Mouse (Mus musculus) midbrain, postnatal 0 days (tissue): ENCODE data around the gene Frat2. TPM values are rescaled to one million over a fixed set of nuclear protein-coding genes. Genes with fewer than 3 reads are reported as not detected.
"Not testable (repeated sequence)": the region's sequence is repeated elsewhere in the genome, so short reads cannot be mapped to it uniquely, and the experiment has no call there.

ENCODE experiments used
- ATAC-seq: fragments of 200-750 bp; cut with Nextera tagmentation; 2 replicates; pipeline ENCODE4 v1.8.0; 2017; ENCODE audit warnings: moderate number of reproducible peaks, mild to moderate bottlenecking, moderate TSS enrichment, moderate library complexity; ENCODE audit not compliant: low FRiP score
- DNase-seq: peaks from one replicate; pipeline ENCODE4 v3.0.0-alpha.2; 2015; ENCODE audit warnings: low spot score
- H3K27ac ChIP-seq: fragments of 300-500 bp; sonication (generic); 2 replicates; pipeline ENCODE4 v1.5.1; 2014; ENCODE audit warnings: low read depth, mild to moderate bottlenecking, low read length, mixed read lengths
- H3K27me3 ChIP-seq: fragments of 300-500 bp; sonication (generic); 2 replicates; pipeline ENCODE4 v1.6.1; 2014; ENCODE audit warnings: low read length, control low read depth, mixed read lengths; ENCODE audit not compliant: insufficient read depth
- H3K36me3 ChIP-seq: fragments of 300-500 bp; sonication (generic); 2 replicates; pipeline ENCODE4 v1.6.1; 2014; ENCODE audit warnings: low read length, control low read depth, mixed read lengths; ENCODE audit not compliant: insufficient read depth
- H3K4me1 ChIP-seq: fragments of 300-500 bp; sonication (generic); 2 replicates; pipeline ENCODE4 v1.6.1; 2014; ENCODE audit warnings: mild to moderate bottlenecking, control low read depth, antibody characterized with exemption, low read length, mixed read lengths; ENCODE audit not compliant: insufficient read depth
- H3K4me2 ChIP-seq: fragments of 300-500 bp; sonication (generic); 2 replicates; pipeline ENCODE4 v1.6.1; 2014; ENCODE audit warnings: low read depth, mild to moderate bottlenecking, low read length, mixed read lengths; ENCODE audit not compliant: poor library complexity, severe bottlenecking
- H3K4me3 ChIP-seq: fragments of 300-500 bp; sonication (generic); 2 replicates; pipeline ENCODE4 v1.5.1; 2014; ENCODE audit warnings: low read depth, mild to moderate bottlenecking, low read length, moderate library complexity
- H3K9ac ChIP-seq: fragments of 300-500 bp; sonication (generic); replicated peaks from 2 replicates; pipeline ENCODE4 v1.6.1; 2014; ENCODE audit warnings: mild to moderate bottlenecking, low read length, moderate library complexity, mixed read lengths; ENCODE audit not compliant: poor library complexity, severe bottlenecking
- H3K9me3 ChIP-seq: fragments of 300-500 bp; sonication (generic); 2 replicates; pipeline ENCODE4 v1.6.1; 2016; ENCODE audit warnings: low read length, control low read depth
- CTCF ChIP-seq: IDR thresholded peaks from 2 replicates; pipeline ENCODE4 v1.5.1; 2016; ENCODE audit warnings: antibody characterized with exemption, mild to moderate bottlenecking
- WGBS: fragments of 180-500 bp; shearing (Covaris S2); extraction: QIAGEN DNeasy Blood & Tissue Kit; methylation state at CpG from one replicate; pipeline ENCODE4 v1.1.7; 2014; 5-methylcytosine and 5-hydroxymethylcytosine counted together
- polyA plus RNA-seq: library from polyadenylated mRNA; unstranded; fragments of >200 nt; fragmentation: Nextera tagmentation; extraction: Ambion mirVana; gene quantifications from 2 replicates; pipeline ENCODE4 v1.2.1, GENCODE M21; 2015
- total RNA-seq: library from RNA; depleted of rRNA; stranded (reverse); fragments of >200 nt; gene quantifications from 2 replicates; pipeline ENCODE4 v1.2.3, GENCODE M21; 2014

The Frat2 gene
- total and polyA plus RNA-seq, 2 experiments from 2014 or later: 6.9 to 8.0 TPM

GRCm38 (mm10) chr19:41850021-41850718 is 2.2 kb upstream of the Frat2 start:
- Histone ChIP-seq H3K27ac (0 out of 2 replicates have a peak overlapping the region, but pooled peaks have one; percentile 44), H3K4me2 (no peak overlapping the region), H3K4me3 (no peak overlapping the region), H3K27me3 (no peaks in the 10 kb centered on the region), H3K9me3 (no peaks in the 10 kb centered on the region), H3K36me3 (no peaks in the 10 kb centered on the region), H3K9ac (no peak overlapping the region), H3K4me1 (no peaks in the 10 kb centered on the region)
- peak; percentile 18 for DNase-seq
- no peak for TF ChIP-seq CTCF
- ATAC-seq: no peak
- 12% methylated on average over 6 of the region's 6 CpGs for WGBS

- peak; percentile 60 for DNase-seq
- Histone ChIP-seq H3K4me2 (peak overlapping the region; percentile 95), H3K9ac (peak overlapping the region; percentile 66), H3K4me3 (peak overlapping the region; percentile 67), H3K27ac (peak overlapping the region; percentile 85)
- H3K36me3 ChIP-seq, H3K9me3 ChIP-seq, H3K4me1 ChIP-seq, H3K27me3 ChIP-seq: not testable (repeated sequence)
- WGBS: under 1% methylated on average over 43 of the region's 53 CpGs
- ATAC-seq: peak; percentile 71
Observed at GRCm38 (mm10) chr19:41847614-41847991, 329 bp downstream of the Frat2 start.

- DNase-seq (peak; percentile 38), ATAC-seq (0 out of 2 replicates have a peak, but pooled peaks have one; percentile 2)
- Histone ChIP-seq H3K27me3 (no peaks in the 10 kb centered on the region), H3K4me3 (peak overlapping the region; percentile 67), H3K9ac (peak overlapping the region; percentile 66), H3K27ac (peak overlapping the region; percentile 85), H3K9me3 (no peaks in the 10 kb centered on the region), H3K4me2 (peak overlapping the region; percentile 95), H3K4me1 (no peaks in the 10 kb centered on the region), H3K36me3 (no peaks in the 10 kb centered on the region)
- no peak for TF ChIP-seq CTCF
- under 1% methylated on average over 61 of the region's 64 CpGs for WGBS
Observed at GRCm38 (mm10) chr19:41847091-41847581, 796 bp downstream of the Frat2 start.

GRCm38 (mm10) chr19:41846366-41847090 is 1.4 kb downstream of the Frat2 start:
- H3K9me3 ChIP-seq: no peaks in the 10 kb centered on the region
- WGBS: 9% methylated on average over 21 of the region's 21 CpGs
- H3K27me3 ChIP-seq: no peaks in the 10 kb centered on the region
- H3K27ac ChIP-seq: peak overlapping the region; percentile 85
- no peak for DNase-seq
- TF ChIP-seq CTCF: peak; percentile 39; the same call in 1 of the 2 replicates
- peak overlapping the region; percentile 95 for H3K4me2 ChIP-seq
- no peaks in the 10 kb centered on the region for H3K36me3 ChIP-seq
- peak overlapping the region; percentile 67 for H3K4me3 ChIP-seq
- no peak for ATAC-seq
- H3K4me1 ChIP-seq: no peaks in the 10 kb centered on the region
- peak overlapping the region; percentile 66 for H3K9ac ChIP-seq

GRCm38 (mm10) chr19:41844345-41844744 is 3.6 kb downstream of the Frat2 start:
- no peak overlapping the region for H3K27ac ChIP-seq
- H3K36me3 ChIP-seq: no peaks in the 10 kb centered on the region
- WGBS: 87% methylated on average over 6 of the region's 6 CpGs
- no peak for DNase-seq
- no peak overlapping the region for H3K4me2 ChIP-seq
- no peaks in the 10 kb centered on the region for H3K9me3 ChIP-seq
- no peaks in the 10 kb centered on the region for H3K4me1 ChIP-seq
- ATAC-seq: no peak
- H3K9ac ChIP-seq: no peak overlapping the region
- TF ChIP-seq CTCF: peak; percentile 18; the same call in 1 of the 2 replicates
- H3K4me3 ChIP-seq: no peak overlapping the region
- H3K27me3 ChIP-seq: no peaks in the 10 kb centered on the region

- Histone ChIP-seq H3K9me3 (no peaks in the 10 kb centered on the region), H3K27me3 (no peaks in the 10 kb centered on the region), H3K27ac (no peak overlapping the region), H3K4me3 (no peak overlapping the region), H3K36me3 (no peaks in the 10 kb centered on the region), H3K9ac (no peak overlapping the region), H3K4me2 (no peak overlapping the region), H3K4me1 (no peaks in the 10 kb centered on the region)
- ATAC-seq (no peak), DNase-seq (no peak)
- no peak for TF ChIP-seq CTCF
- WGBS: 87% methylated on average over 4 of the region's 4 CpGs
Observed at GRCm38 (mm10) chr19:41842706-41843105, 5.2 kb downstream of the Frat2 start.
